Mouse (Mus musculus): Measurements from ENCODE around the gene Olfr311. TPM values are rescaled to one million over a fixed set of nuclear protein-coding genes. Genes with fewer than 3 reads are reported as not detected.
"Not testable (repeated sequence)": the region's sequence is repeated elsewhere in the genome, so short reads cannot be mapped to it uniquely, and the experiment has no call there.

The Olfr311 gene
- polyA plus RNA-seq (2015; fragmentation: Nextera tagmentation; extraction: Ambion mirVana): not detected in 2 replicates

DNA sequence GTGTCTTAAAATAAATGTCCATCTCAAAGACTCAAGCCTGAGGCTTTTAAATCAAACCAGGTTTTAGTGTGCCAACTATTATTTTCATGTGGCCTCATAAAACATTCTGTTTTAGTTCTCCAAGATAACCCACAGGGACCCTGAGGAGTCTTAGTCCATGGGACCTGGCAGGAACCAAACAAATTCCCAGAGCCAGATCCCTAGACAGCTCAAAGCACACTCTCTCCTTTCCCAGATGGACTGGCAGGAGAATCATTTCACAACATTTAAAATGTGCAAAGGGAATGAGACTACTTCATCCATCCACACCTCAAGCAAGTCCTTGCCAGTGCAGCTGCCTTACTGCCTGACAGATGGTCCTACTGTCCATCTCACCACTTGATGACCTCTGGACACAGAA is at the start of gene Olfr311:
Olfr311 (plus strand) TSS at position 301 of the 400 bp plus-strand sequence.
- not testable (repeated sequence) for H3K27me3 ChIP-seq; H3K4me1 ChIP-seq; H3K9me3 ChIP-seq; H3K4me2 ChIP-seq (replicated peaks); H3K36me3 ChIP-seq; H3K27ac ChIP-seq (replicated peaks); ATAC-seq (replicated peaks); H3K4me3 ChIP-seq; H3K9ac ChIP-seq (replicated peaks)

DNA sequence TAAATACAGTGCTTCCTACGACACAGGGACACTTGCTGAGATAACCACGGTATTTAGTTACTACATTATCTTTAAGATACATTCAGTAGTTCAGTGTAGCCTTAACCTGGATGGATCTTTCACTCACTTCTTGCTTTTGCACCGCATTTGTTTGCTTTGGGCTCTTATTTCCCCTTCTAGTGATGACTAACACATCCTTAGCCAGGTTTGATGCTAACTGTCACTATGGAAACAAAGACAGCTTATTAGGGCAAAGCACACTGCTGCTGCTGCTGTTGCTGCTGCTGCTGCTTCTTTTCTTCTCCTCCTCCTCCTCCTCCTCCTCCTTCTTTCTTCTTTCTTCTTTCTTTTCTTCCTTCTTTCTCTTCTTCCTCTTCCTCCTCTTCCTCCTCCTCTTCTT is 49.5 kb upstream of the Olfr311 start:
- Histone ChIP-seq H3K9me3 (no peaks in the 10 kb centered on the region), H3K27ac (replicated peaks) (no peak overlapping the region), H3K27me3 (no peaks in the 10 kb centered on the region), H3K4me1 (peaks cover 5% of the 10 kb centered on the region), H3K9ac (replicated peaks) (no peak overlapping the region), H3K4me3 (no peak overlapping the region), H3K4me2 (replicated peaks) (no peak overlapping the region), H3K36me3 (no peaks in the 10 kb centered on the region)
- ATAC-seq (replicated peaks): no peak
- WGBS: 15% methylated on average over 3 of the region's 3 CpGs

DNA sequence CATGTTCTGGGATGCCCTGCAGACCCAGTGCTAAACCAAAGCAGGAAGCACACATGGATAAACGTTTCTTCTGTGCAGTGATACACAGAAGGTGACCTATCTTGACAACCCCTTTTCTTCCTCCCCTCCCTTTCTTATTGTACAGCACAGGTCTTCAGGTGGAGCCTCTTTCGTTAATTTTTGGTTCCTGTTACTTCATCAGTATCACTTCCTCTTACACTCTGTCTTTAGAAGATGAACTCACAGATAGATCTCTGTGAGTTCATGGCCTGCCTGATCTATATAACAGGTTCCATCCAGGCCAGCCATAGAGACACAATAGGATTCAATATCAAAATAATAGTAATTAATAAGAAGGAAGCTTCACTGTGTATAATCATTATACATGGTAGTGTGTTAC is 49.0 kb upstream of the Olfr311 start:
- H3K4me3 ChIP-seq: no peak overlapping the region
- H3K4me2 ChIP-seq (replicated peaks): no peak overlapping the region
- 48% methylated on average over 2 of the region's 2 CpGs for WGBS
- H3K4me1 ChIP-seq: peaks cover 5% of the 10 kb centered on the region
- H3K27ac ChIP-seq (replicated peaks): no peak overlapping the region
- H3K9ac ChIP-seq (replicated peaks): no peak overlapping the region
- H3K36me3 ChIP-seq: no peaks in the 10 kb centered on the region
- H3K9me3 ChIP-seq: no peaks in the 10 kb centered on the region
- no peaks in the 10 kb centered on the region for H3K27me3 ChIP-seq
- ATAC-seq (replicated peaks): no peak

DNA sequence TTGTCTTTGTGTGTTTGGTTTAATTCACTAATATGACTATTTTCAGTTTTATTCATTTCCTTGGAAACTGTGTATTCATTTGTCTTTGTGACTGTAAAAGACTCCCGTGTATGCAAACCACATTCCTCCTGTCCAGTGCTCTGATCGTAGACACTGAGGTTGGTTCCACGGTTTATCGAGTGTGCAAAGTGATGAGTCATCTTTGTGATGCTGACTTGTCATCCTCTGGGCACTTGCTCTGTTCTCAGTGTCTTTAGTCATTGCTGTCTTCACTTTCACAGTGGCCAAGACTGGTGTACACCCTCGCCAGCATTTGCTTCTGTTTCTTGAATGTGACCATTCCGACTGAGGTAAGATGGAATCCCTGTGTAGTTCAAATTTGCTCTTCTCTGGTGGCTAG is 48.4 kb upstream of the Olfr311 start:
- no peak overlapping the region for H3K27ac ChIP-seq (replicated peaks)
- no peaks in the 10 kb centered on the region for H3K27me3 ChIP-seq
- H3K9ac ChIP-seq (replicated peaks): no peak overlapping the region
- H3K9me3 ChIP-seq: no peaks in the 10 kb centered on the region
- H3K36me3 ChIP-seq: no peaks in the 10 kb centered on the region
- peaks cover 5% of the 10 kb centered on the region for H3K4me1 ChIP-seq
- H3K4me3 ChIP-seq: no peak overlapping the region
- no peak overlapping the region for H3K4me2 ChIP-seq (replicated peaks)
- no peak for ATAC-seq (replicated peaks)
- 87% methylated on average over 6 of the region's 6 CpGs for WGBS

DNA sequence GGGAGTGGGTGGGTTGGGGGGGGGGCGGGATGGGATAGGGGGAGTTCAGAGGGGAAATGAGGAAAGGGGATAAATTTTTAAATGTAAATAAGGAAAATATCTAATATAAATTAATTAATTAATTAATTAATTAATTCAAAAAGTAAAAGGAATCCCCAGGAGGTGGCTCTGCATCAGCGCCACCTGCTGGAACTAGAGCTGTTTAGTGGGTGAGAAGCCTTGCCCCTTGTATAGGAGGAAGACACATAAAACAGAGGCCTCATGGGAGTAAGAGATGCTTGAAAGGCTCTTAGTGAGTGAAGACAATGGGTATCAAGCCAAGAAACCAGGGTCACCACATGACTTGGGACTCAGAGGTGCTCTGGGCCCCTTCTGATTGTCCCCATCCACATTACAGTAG is 43.2 kb upstream of the Olfr311 start:
- Histone ChIP-seq H3K27ac (replicated peaks) (no peak overlapping the region), H3K9me3 (no peaks in the 10 kb centered on the region), H3K4me3 (no peak overlapping the region), H3K27me3 (no peaks in the 10 kb centered on the region), H3K4me1 (no peaks in the 10 kb centered on the region), H3K9ac (replicated peaks) (no peak overlapping the region), H3K4me2 (replicated peaks) (no peak overlapping the region), H3K36me3 (no peaks in the 10 kb centered on the region)
- WGBS: 87% methylated on average over 2 of the region's 2 CpGs
- no peak for ATAC-seq (replicated peaks)

DNA sequence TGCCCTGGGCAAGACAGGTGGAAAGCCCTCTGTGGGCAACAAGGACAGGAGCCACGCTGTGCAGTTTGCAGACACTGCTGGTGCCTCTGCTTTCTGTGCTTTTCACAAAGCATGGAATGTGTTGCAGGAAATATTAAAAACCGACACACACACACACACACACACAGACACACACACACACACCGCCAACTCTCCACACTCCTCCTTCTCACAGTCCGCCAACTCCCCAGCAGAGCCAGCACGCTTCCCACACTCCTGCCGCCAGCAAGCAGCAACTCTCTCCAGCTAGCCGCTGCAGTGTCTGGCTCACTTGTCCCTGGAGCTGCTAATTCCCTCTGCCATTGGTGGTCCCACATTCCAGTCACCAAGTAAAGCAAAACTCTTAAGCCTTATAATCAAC is 42.2 kb upstream of the Olfr311 start:
- WGBS: 79% methylated on average over 7 of the region's 7 CpGs
- peaks cover 2% of the 10 kb centered on the region for H3K4me1 ChIP-seq
- H3K27ac ChIP-seq (replicated peaks): no peak overlapping the region
- H3K36me3 ChIP-seq: no peaks in the 10 kb centered on the region
- H3K9me3 ChIP-seq: no peaks in the 10 kb centered on the region
- H3K4me2 ChIP-seq (replicated peaks): no peak overlapping the region
- no peaks in the 10 kb centered on the region for H3K27me3 ChIP-seq
- no peak overlapping the region for H3K4me3 ChIP-seq
- H3K9ac ChIP-seq (replicated peaks): no peak overlapping the region
- ATAC-seq (replicated peaks): no peak

DNA sequence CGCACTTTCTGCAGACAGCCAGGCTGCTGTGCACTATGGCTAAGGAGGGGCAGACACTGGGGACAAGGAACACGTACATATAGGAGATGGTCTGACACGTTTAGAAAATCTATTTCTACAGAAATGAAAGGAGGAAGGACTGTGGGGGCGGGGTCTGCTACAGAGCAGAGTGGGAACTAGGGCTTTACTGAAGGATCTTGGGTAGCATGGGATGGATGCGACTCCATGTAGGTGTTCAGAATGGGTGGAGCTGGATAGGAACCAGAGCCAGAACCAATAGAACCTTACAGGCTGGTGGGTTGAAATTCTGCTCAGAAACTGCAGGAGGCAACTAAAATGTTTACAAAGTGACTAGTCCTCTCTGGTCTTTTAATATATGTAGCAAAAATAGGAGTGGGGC is 39.3 kb upstream of the Olfr311 start:
- Histone ChIP-seq H3K4me2 (replicated peaks) (no peak overlapping the region), H3K27ac (replicated peaks) (no peak overlapping the region), H3K4me3 (no peak overlapping the region), H3K9ac (replicated peaks) (no peak overlapping the region), H3K27me3 (no peaks in the 10 kb centered on the region), H3K4me1 (peaks cover 6% of the 10 kb centered on the region), H3K9me3 (no peaks in the 10 kb centered on the region), H3K36me3 (no peaks in the 10 kb centered on the region)
- ATAC-seq (replicated peaks): no peak
- WGBS: 82% methylated on average over 5 of the region's 5 CpGs

DNA sequence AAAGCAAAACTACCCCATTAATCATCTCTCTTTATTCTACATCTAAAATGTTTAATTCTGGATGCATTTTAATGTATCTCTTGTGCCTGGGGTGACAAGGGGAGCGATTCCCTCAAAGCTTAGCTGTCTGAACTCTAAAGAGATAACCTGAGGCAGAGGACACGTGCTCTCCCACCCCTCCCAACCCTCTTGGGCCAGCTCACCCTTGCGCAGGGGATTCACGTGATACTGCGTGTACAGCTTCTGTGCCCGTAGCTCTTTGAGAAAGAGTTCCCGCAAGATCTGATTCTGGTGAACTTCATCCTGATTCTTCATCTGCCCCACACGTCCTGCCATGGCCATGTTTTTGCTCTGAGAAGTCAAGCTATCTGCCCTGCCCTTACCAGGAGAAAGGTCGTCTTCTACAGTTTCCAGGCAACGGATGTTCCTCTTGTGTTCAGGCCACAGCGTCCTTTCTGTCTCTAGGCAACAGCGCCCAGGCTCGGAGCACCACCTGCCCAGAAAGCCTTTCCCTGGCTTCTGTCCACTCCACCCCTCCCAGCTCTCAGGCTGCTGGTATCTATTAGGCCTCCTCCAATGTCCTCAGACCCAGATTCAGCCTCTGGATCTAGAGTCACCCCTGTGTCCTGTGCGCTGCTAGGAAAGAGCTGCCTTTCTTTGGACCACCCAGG is 37.4 kb upstream of the Olfr311 start, which contains the start of gene Fam183b:
Fam183b (minus strand) TSS at position 403 of the 671 bp plus-strand sequence.
- Histone ChIP-seq H3K9ac (replicated peaks) (no peak within 1 kb of the TSS), H3K27ac (replicated peaks) (no peak within 1 kb of the TSS), H3K36me3 (no peaks in the 10 kb centered on the region), H3K9me3 (no peaks in the 10 kb centered on the region), H3K4me2 (replicated peaks) (peak within 1 kb of the TSS; percentile 26; the same call in 1 of the 2 replicates), H3K4me1 (peaks cover 6% of the 10 kb centered on the region), H3K4me3 (no peak within 1 kb of the TSS), H3K27me3 (no peaks in the 10 kb centered on the region)
- peak; percentile 48; the same call in 1 of the 2 replicates for ATAC-seq (replicated peaks)
- 22% methylated on average over 14 of the region's 14 CpGs for WGBS

DNA sequence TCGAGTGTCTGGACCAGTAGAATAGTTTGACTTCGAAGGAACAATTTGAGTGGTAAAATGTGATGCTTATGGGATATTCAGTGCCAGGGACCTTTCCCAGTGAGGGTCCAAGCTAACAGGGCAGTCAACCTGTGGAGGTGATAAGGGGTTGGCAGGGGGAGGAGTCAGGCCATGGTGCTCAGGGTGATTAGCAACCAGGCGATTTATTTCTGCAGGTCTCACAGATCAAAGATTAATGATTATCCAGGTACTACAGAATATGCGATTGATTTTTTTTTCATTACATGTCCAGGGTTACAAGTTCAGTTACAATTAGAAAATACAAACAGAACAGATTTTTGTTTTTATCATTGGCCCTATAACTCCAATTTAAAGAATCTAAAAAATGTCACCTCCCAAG is 35.2 kb upstream of the Olfr311 start:
- Histone ChIP-seq H3K4me3 (no peak overlapping the region), H3K27ac (replicated peaks) (no peak overlapping the region), H3K27me3 (no peaks in the 10 kb centered on the region), H3K4me2 (replicated peaks) (no peak overlapping the region), H3K9ac (replicated peaks) (no peak overlapping the region), H3K9me3 (no peaks in the 10 kb centered on the region), H3K4me1 (peaks cover 6% of the 10 kb centered on the region), H3K36me3 (no peaks in the 10 kb centered on the region)
- ATAC-seq (replicated peaks): no peak
- 80% methylated on average over 4 of the region's 4 CpGs for WGBS

DNA sequence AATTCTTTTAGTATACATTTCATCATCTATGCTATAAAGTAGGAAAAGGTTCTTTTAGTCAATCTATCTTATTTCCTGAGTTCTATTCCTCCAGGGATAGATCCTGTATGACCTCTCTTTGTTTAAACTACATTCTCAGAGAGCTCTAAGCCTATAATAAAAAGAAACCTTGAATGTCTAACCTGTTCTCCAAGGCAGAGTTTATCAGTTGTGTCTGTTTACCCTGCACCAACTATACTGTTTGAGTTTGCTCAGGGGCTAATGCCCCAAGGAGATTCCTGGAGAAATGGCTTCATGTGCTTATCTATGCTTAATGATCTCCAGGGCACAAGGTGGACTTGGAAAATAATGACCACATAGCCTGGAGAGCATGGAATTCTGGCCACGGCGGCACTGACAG is 34.7 kb upstream of the Olfr311 start:
- no peaks in the 10 kb centered on the region for H3K36me3 ChIP-seq
- H3K4me3 ChIP-seq: no peak overlapping the region
- no peaks in the 10 kb centered on the region for H3K9me3 ChIP-seq
- H3K4me1 ChIP-seq: peaks cover 6% of the 10 kb centered on the region
- H3K27me3 ChIP-seq: no peaks in the 10 kb centered on the region
- no peak overlapping the region for H3K9ac ChIP-seq (replicated peaks)
- no peak overlapping the region for H3K27ac ChIP-seq (replicated peaks)
- ATAC-seq (replicated peaks): no peak
- H3K4me2 ChIP-seq (replicated peaks): no peak overlapping the region
- 83% methylated on average over 2 of the region's 2 CpGs for WGBS

DNA sequence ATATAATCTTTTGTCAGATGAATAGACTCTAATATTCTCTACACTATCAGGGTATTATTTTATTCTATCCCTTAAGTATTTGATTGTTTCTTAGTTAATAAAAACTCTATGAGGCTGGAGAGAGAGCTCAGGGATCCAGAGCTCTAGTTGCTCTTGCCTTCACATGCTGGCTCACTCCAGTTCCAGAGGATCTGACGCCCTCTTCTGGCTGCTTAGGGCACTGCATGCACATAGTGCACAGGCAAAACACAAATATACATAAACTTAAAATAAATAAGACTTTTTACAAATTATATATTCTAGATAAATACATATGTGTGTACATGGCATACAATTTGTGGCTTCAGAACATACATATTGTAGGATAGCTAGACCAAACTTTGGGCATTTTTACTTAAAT is 27.1 kb upstream of the Olfr311 start:
- no peaks in the 10 kb centered on the region for H3K4me1 ChIP-seq
- no peak overlapping the region for H3K4me3 ChIP-seq
- no peak overlapping the region for H3K9ac ChIP-seq (replicated peaks)
- no peaks in the 10 kb centered on the region for H3K27me3 ChIP-seq
- ATAC-seq (replicated peaks): no peak
- no peak overlapping the region for H3K27ac ChIP-seq (replicated peaks)
- H3K4me2 ChIP-seq (replicated peaks): no peak overlapping the region
- WGBS: 7% methylated on average over 1 of the region's 1 CpGs
- no peaks in the 10 kb centered on the region for H3K9me3 ChIP-seq
- H3K36me3 ChIP-seq: no peaks in the 10 kb centered on the region

DNA sequence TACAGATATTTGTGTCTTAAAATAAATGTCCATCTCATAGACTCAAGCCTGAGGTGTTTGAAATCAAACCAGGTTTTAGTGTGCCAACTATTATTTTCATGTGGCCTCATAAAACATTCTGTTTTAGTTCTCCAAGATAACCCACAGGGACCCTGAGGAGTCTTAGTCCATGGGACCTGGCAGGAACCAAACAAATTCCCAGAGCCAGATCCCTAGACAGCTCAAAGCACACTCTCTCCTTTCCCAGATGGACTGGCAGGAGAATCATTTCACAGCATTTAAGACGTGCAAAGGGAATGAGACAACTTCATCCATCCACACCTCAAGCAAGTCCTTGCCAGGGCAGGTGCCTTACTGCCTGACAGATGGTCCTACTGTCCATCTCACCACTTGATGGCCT is 24.4 kb upstream of the Olfr311 start, which contains the start of gene Olfr313:
Olfr313 (plus strand) TSS at position 301 of the 400 bp plus-strand sequence.
- not testable (repeated sequence) for H3K27me3 ChIP-seq; H3K9me3 ChIP-seq; H3K4me2 ChIP-seq (replicated peaks); H3K27ac ChIP-seq (replicated peaks); H3K9ac ChIP-seq (replicated peaks); H3K4me3 ChIP-seq; ATAC-seq (replicated peaks); H3K4me1 ChIP-seq; H3K36me3 ChIP-seq
- 44% methylated on average over 1 of the region's 1 CpGs for WGBS

DNA sequence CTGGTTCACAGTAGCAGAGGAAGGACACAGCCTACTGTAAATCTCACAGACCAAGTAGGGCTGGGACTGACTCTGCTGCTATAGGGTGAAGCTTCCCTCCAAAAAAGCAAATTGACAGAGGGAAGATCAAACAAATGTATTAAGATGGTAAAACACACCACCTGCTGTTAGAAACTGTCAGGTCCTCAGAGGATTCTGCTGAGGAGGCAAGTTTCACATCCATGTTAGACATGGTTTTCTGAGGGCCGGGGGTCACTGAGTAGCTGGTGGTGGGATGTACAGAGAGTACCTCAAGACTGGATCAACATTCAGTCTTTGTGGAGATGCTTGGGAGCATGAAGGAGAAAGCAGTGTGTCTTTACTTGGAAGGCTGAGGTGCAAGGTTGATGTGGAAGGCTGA is 23.4 kb upstream of the Olfr311 start:
- Histone ChIP-seq H3K27me3 (no peaks in the 10 kb centered on the region), H3K4me2 (replicated peaks) (no peak overlapping the region), H3K9me3 (no peaks in the 10 kb centered on the region), H3K36me3 (no peaks in the 10 kb centered on the region), H3K9ac (replicated peaks) (no peak overlapping the region), H3K4me3 (no peak overlapping the region), H3K4me1 (no peaks in the 10 kb centered on the region), H3K27ac (replicated peaks) (no peak overlapping the region)
- WGBS: 92% methylated on average over 1 of the region's 1 CpGs
- no peak for ATAC-seq (replicated peaks)

All from forebrain, embryonic 15.5 days (tissue).